Mouse (Mus musculus) ES-E14 (cell line): ENCODE results near the gene Ccdc85c. TPM values are rescaled to one million over a fixed set of nuclear protein-coding genes. Genes with fewer than 3 reads are reported as not detected.

ENCODE experiments used
- DNase-seq: peaks from one replicate; pipeline ENCODE4 v3.0.0-alpha.2; 2013; ENCODE audit warnings: low read depth, low spot score
- H3K27ac ChIP-seq: 2 replicates; pipeline ENCODE4 v1.5.1; 2012; ENCODE audit warnings: low read depth, mild to moderate bottlenecking, low read length, moderate library complexity, mixed read lengths; ENCODE audit not compliant: poor library complexity, insufficient read depth, severe bottlenecking
- H3K36me3 ChIP-seq: 2 replicates; pipeline ENCODE4 v1.6.1; 2012; ENCODE audit warnings: mild to moderate bottlenecking, low read length, moderate library complexity, mixed read lengths; ENCODE audit not compliant: control insufficient read depth, poor library complexity, insufficient read depth, severe bottlenecking
- H3K4me1 ChIP-seq, 2 experiments: fragments of 150-350 bp in 1 of 2; sonication (generic) in 1 of 2; 2 replicates each; pipeline ENCODE4 v1.6.1; 2012; ENCODE audit warnings: low read length in 2 of 2, mild to moderate bottlenecking in 1 of 2, mixed read lengths in 1 of 2; ENCODE audit not compliant: control insufficient read depth in 2 of 2, insufficient read depth in 2 of 2, poor library complexity in 1 of 2
- H3K4me3 ChIP-seq, 2 experiments: fragments of 150-350 bp in 1 of 2; sonication (generic) in 1 of 2; 2 replicates each; pipeline ENCODE4 v1.5.1; 2012; ENCODE audit warnings: low read length in 2 of 2, low read depth in 1 of 2, mild to moderate bottlenecking in 1 of 2, mixed read lengths in 1 of 2; ENCODE audit not compliant: insufficient read depth in 1 of 2, poor library complexity in 1 of 2, severe bottlenecking in 1 of 2
- H3K9ac ChIP-seq: 2 replicates; pipeline ENCODE4 v1.6.1; 2012; ENCODE audit warnings: low read depth, mild to moderate bottlenecking, low read length, mixed read lengths; ENCODE audit not compliant: poor library complexity, insufficient read depth, severe bottlenecking
- H3K9me3 ChIP-seq: fragments of 150-350 bp; sonication (generic); 2 replicates; pipeline ENCODE4 v1.6.1; 2012; ENCODE audit warnings: low read depth, mild to moderate bottlenecking, low read length; ENCODE audit not compliant: control insufficient read depth, insufficient read depth
- CHD2 ChIP-seq: IDR thresholded peaks from 2 replicates; pipeline ENCODE4 v1.6.1; 2014; ENCODE audit warnings: mild to moderate bottlenecking, low read depth, low read length, inconsistent platforms
- HCFC1 ChIP-seq: IDR thresholded peaks from 2 replicates; pipeline ENCODE4 v1.6.1; 2012; ENCODE audit warnings: low read length, inconsistent platforms, borderline replicate concordance; ENCODE audit not compliant: insufficient read depth
- MAFK ChIP-seq: IDR thresholded peaks from 2 replicates; pipeline ENCODE4 v1.6.1; 2014; ENCODE audit warnings: mild to moderate bottlenecking, low read depth, low read length, inconsistent platforms; ENCODE audit not compliant: insufficient read depth
- ZC3H11A ChIP-seq: IDR thresholded peaks from 2 replicates; pipeline ENCODE4 v1.6.1; 2012; ENCODE audit warnings: low read depth, mild to moderate bottlenecking, inconsistent platforms, low read length, borderline replicate concordance
- ZNF384 ChIP-seq: IDR thresholded peaks from 2 replicates; pipeline ENCODE4 v1.6.1; 2012; ENCODE audit warnings: low read depth, low read length, inconsistent platforms
- in situ Hi-C, 2 experiments: fragments of 600-800 bp; cut with MboI; formaldehyde crosslinking; loops; one replicate each; pipeline ENCODE4 v1.15.1; 2025; ENCODE audit warnings: low sequenced_read_pairs in 2 of 2, inconsistent platforms in 1 of 2; ENCODE audit not compliant: unreplicated experiment in 2 of 2
- total RNA-seq: library from RNA; depleted of rRNA; stranded (reverse); fragments of 300-350 nt; gene quantifications from 2 replicates; pipeline ENCODE4 v1.2.3, GENCODE M21; 2012

Gene Ccdc85c
- total RNA-seq, 1 experiment, result 21.9 TPM

GRCm38 (mm10) chr12:108255511-108255919 is 19.7 kb downstream of the Ccdc85c start:
- no peaks in the 10 kb centered on the region for H3K36me3 ChIP-seq
- TF ChIP-seq CHD2, result no peak
- TF ChIP-seq MAFK, result no peak
- TF ChIP-seq ZNF384, result no peak
- TF ChIP-seq ZC3H11A, result no peak
- no peak for TF ChIP-seq HCFC1
- 0 out of 2 replicates have a peak overlapping the region, but pooled peaks have one; percentile 4 for H3K9ac ChIP-seq
- H3K27ac ChIP-seq, result no peak overlapping the region
- in situ Hi-C loops, result no loop called here
- no peak for DNase-seq
- peaks cover 0 to 35% of the 10 kb centered on the region in 2 experiments; a peak in 3 of 4 replicates for H3K4me1 ChIP-seq
- H3K9me3 ChIP-seq, result no peaks in the 10 kb centered on the region
- H3K4me3 ChIP-seq, result no peak overlapping the region

- no peak overlapping the region for H3K27ac ChIP-seq
- peaks cover 0 to 24% of the 10 kb centered on the region in 2 experiments; a peak in 3 of 4 replicates for H3K4me1 ChIP-seq
- in situ Hi-C loops, result no loop called here
- no peak for TF ChIP-seq MAFK
- no peak for TF ChIP-seq CHD2
- no peak for TF ChIP-seq ZC3H11A
- no peak for TF ChIP-seq HCFC1
- no peak for TF ChIP-seq ZNF384
- no peak for DNase-seq
- no peak overlapping the region for H3K9ac ChIP-seq
- H3K9me3 ChIP-seq, result no peaks in the 10 kb centered on the region
- no peak overlapping the region for H3K4me3 ChIP-seq
- no peaks in the 10 kb centered on the region for H3K36me3 ChIP-seq
These were observed 22.2 kb downstream of the Ccdc85c start for GRCm38 (mm10) chr12:108253042-108253441.

DNA sequence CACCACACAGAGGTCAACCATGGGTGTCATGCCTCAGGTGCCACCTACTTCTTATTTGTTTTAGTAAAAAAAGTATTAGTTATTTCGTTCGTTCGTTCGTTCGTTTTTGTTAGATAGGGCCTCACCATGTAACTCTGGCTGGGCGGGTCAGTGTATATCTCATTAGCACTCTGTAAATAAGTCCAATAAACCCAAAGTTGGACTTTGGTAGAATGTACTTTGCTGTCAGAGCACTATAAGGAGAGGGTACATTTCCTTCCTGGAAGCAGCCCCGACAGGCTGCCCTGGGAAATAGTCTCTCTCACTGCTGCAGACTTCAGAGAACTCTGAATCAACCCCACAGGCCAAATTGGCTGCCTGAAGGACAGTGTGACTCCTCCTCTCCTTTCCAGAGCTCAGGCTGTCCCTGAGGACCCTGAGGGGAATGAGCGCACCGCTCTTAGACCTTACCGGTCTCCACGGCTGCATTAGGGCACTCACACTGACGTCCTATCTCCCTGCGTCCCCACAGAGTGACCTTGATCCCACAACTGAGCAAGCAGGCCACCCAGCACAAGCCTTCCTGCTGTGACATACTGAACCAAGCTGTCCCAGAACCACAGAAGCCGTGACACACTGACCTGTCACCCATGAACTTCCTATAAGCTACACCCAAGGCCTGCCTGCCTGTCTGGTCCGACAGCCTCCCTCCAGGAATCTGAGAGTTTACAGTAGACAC is 23.2 kb downstream of the Ccdc85c start:
- no peaks in the 10 kb centered on the region; the same call in 1 of the 2 replicates for H3K36me3 ChIP-seq
- no peak for TF ChIP-seq HCFC1
- no peak for TF ChIP-seq CHD2
- no peak for TF ChIP-seq ZNF384
- no peak for TF ChIP-seq MAFK
- TF ChIP-seq ZC3H11A, result no peak
- in situ Hi-C loops, result no loop called here
- no peak overlapping the region for H3K4me3 ChIP-seq
- no peaks in the 10 kb centered on the region for H3K9me3 ChIP-seq
- no peak overlapping the region for H3K9ac ChIP-seq
- H3K27ac ChIP-seq, result no peak overlapping the region
- peaks cover 0 to 24% of the 10 kb centered on the region in 2 experiments; a peak in 3 of 4 replicates for H3K4me1 ChIP-seq
- no peak for DNase-seq

- no peak overlapping the region for H3K9ac ChIP-seq
- no peaks in the 10 kb centered on the region; the same call in 1 of the 2 replicates for H3K36me3 ChIP-seq
- DNase-seq, result no peak
- H3K27ac ChIP-seq, result no peak overlapping the region
- in situ Hi-C loops, result no loop called here
- peaks cover 0 to 24% of the 10 kb centered on the region in 2 experiments; a peak in 3 of 4 replicates for H3K4me1 ChIP-seq
- H3K9me3 ChIP-seq, result no peaks in the 10 kb centered on the region
- TF ChIP-seq ZNF384, result no peak
- no peak for TF ChIP-seq MAFK
- no peak for TF ChIP-seq CHD2
- TF ChIP-seq ZC3H11A, result no peak
- no peak overlapping the region for H3K4me3 ChIP-seq
These were observed 24.0 kb downstream of the Ccdc85c start for GRCm38 (mm10) chr12:108251034-108251792.
